Mouse (Mus musculus) hindbrain, embryonic 16.5 days (tissue): ENCODE data around the gene Actb. TPM values are rescaled to one million over a fixed set of nuclear protein-coding genes. Genes with fewer than 3 reads are reported as not detected.

Source experiments
- ATAC-seq: fragments of 200-750 bp; cut with Nextera tagmentation; 2 replicates; pipeline ENCODE4 v1.8.0; 2017; ENCODE audit warnings: moderate TSS enrichment, moderate library complexity
- H3K27ac ChIP-seq: fragments of 300-500 bp; sonication (generic); 2 replicates; pipeline ENCODE4 v1.5.1; 2014; ENCODE audit warnings: low read depth, mild to moderate bottlenecking, control low read depth, low read length, moderate library complexity
- H3K27me3 ChIP-seq: fragments of 300-500 bp; sonication (generic); replicated peaks from 2 replicates; pipeline ENCODE4 v1.6.1; 2014; ENCODE audit warnings: low read length; ENCODE audit not compliant: control insufficient read depth, insufficient read depth
- H3K36me3 ChIP-seq: fragments of 300-500 bp; sonication (generic); 2 replicates; pipeline ENCODE4 v1.6.1; 2014; ENCODE audit warnings: mild to moderate bottlenecking, low read length, moderate library complexity, mixed read lengths; ENCODE audit not compliant: control insufficient read depth, insufficient read depth
- H3K4me1 ChIP-seq: fragments of 300-500 bp; sonication (generic); 2 replicates; pipeline ENCODE4 v1.6.1; 2014; ENCODE audit warnings: low read depth, low read length; ENCODE audit not compliant: control insufficient read depth, insufficient read depth
- H3K4me2 ChIP-seq: fragments of 300-500 bp; sonication (generic); 2 replicates; pipeline ENCODE4 v1.6.1; 2014; ENCODE audit warnings: mild to moderate bottlenecking, low read length, control low read depth, moderate library complexity
- H3K4me3 ChIP-seq: fragments of 300-500 bp; sonication (generic); 2 replicates; pipeline ENCODE4 v1.5.1; 2014; ENCODE audit warnings: mild to moderate bottlenecking, low read length, control low read depth, moderate library complexity
- H3K9ac ChIP-seq: fragments of 300-500 bp; sonication (generic); 2 replicates; pipeline ENCODE4 v1.6.1; 2014; ENCODE audit warnings: low read depth, mild to moderate bottlenecking, control low read depth, low read length, moderate library complexity
- H3K9me3 ChIP-seq: fragments of 300-500 bp; sonication (generic); 2 replicates; pipeline ENCODE4 v1.6.1; 2014; ENCODE audit warnings: mild to moderate bottlenecking, low read length, moderate library complexity; ENCODE audit not compliant: control insufficient read depth
- WGBS: fragments of 180-500 bp; shearing (Covaris S2); extraction: QIAGEN DNeasy Blood & Tissue Kit; methylation state at CpG from one replicate; pipeline ENCODE4 v1.1.7; 2014; 5-methylcytosine and 5-hydroxymethylcytosine counted together
- polyA plus RNA-seq: library from polyadenylated mRNA; unstranded; fragments of >200 nt; fragmentation: Nextera tagmentation; extraction: Ambion mirVana; gene quantifications from 2 replicates; pipeline ENCODE4 v1.2.1, GENCODE M21; 2015

The Actb gene
- polyA plus RNA-seq, 1 experiment from 2014 or later, result 11,512 TPM

GRCm38 (mm10) chr5:142853585-142853984, 53.0 kb downstream of the Actb start:
- Histone ChIP-seq H3K4me2 (no peak overlapping the region), H3K36me3 (no peaks in the 10 kb centered on the region), H3K27me3 (no peaks in the 10 kb centered on the region), H3K27ac (no peak overlapping the region), H3K4me1 (no peaks in the 10 kb centered on the region; the same call in 1 of the 2 replicates), H3K4me3 (no peak overlapping the region), H3K9ac (no peak overlapping the region), H3K9me3 (0 out of 2 replicates have a peak, but pooled peaks cover 4% of the 10 kb centered on the region)
- ATAC-seq, result no peak
- 79% methylated on average over 6 of the region's 6 CpGs for WGBS

Other genes with a start within 250 kb of the Actb start
- gene Slc29a4, start 214.2 kb downstream of the Actb start, polyA plus RNA-seq, result 87.4 and 98.0 TPM in 2 replicates
- gene Tnrc18, start 89.1 kb downstream of the Actb start, polyA plus RNA-seq, result 19.7 and 23.8 TPM in 2 replicates
- gene Fbxl18, start 11.3 kb downstream of the Actb start, polyA plus RNA-seq, result 29.7 and 32.9 TPM in 2 replicates
- 478 and 522 TPM in 2 replicates for gene Fscn1, start 53.6 kb upstream of the Actb start, polyA plus RNA-seq
- gene Rnf216, start 206.2 kb upstream of the Actb start, polyA plus RNA-seq, result 27.2 and 31.0 TPM in 2 replicates
- 0.02 TPM in 1 of 2 replicates, not detected in the other for gene Olfr718-ps1, start 240.8 kb upstream of the Actb start, polyA plus RNA-seq